Mouse (Mus musculus): ENCODE data around the gene Klhl21.

DNA sequence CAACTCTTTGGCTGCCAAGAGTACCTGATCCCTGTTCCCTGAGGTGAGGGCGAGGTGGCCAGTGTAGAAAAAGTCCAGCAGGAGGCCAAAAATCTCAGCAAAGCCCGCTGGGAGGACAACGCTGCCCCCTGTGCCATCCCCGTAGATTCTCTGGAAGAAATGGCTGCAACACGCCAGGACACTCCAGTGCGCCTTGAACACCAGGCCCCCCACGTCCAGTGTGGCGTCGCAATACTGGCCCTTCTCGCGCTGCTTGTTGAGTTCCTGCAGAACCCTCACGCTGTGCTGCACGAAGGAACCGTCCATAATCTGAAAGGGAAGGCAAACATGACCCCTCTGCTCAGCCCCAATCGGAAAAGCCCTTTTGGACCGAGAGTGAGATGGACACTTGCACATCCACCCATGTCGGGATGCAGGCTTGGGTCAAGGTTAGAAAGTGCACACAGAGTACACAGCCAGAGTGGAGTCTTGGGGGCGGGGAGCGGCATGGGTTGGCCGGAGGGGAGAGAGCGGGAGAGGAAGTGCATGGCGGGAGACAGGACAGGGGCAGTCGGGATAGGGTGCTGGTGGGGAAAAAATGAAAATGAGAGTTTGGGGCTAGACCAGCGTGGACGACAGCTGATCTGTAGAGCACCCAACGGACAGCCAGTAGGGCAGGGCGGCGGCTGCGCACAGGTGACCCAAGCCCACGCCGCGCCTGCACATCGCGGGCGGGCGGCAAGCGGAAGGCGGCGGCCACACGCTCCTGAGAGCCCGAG, 18.3 kb downstream of the Klhl21 start:
- no peak for TF ChIP-seq CTCF (IDR thresholded peaks at IDR 0.05; ENCODE audit: borderline replicate concordance, insufficient read depth, low read length)
- no peak for TF ChIP-seq POLR2A (IDR thresholded peaks at IDR 0.05; ENCODE audit: low read depth, low read length)
